Mouse (Mus musculus) hindbrain, embryonic 16.5 days (tissue): ENCODE results near the gene Diaph3. TPM values are rescaled to one million over a fixed set of nuclear protein-coding genes. Genes with fewer than 3 reads are reported as not detected.

ENCODE experiments used
- ATAC-seq: fragments of 200-750 bp; cut with Nextera tagmentation; 2 replicates; pipeline ENCODE4 v1.8.0; 2017; ENCODE audit warnings: moderate TSS enrichment, moderate library complexity
- H3K27ac ChIP-seq: fragments of 300-500 bp; sonication (generic); 2 replicates; pipeline ENCODE4 v1.5.1; 2014; ENCODE audit warnings: low read depth, mild to moderate bottlenecking, control low read depth, low read length, moderate library complexity
- H3K27me3 ChIP-seq: fragments of 300-500 bp; sonication (generic); replicated peaks from 2 replicates; pipeline ENCODE4 v1.6.1; 2014; ENCODE audit warnings: low read length; ENCODE audit not compliant: control insufficient read depth, insufficient read depth
- H3K36me3 ChIP-seq: fragments of 300-500 bp; sonication (generic); 2 replicates; pipeline ENCODE4 v1.6.1; 2014; ENCODE audit warnings: mild to moderate bottlenecking, low read length, moderate library complexity, mixed read lengths; ENCODE audit not compliant: control insufficient read depth, insufficient read depth
- H3K4me1 ChIP-seq: fragments of 300-500 bp; sonication (generic); 2 replicates; pipeline ENCODE4 v1.6.1; 2014; ENCODE audit warnings: low read depth, low read length; ENCODE audit not compliant: control insufficient read depth, insufficient read depth
- H3K4me2 ChIP-seq: fragments of 300-500 bp; sonication (generic); 2 replicates; pipeline ENCODE4 v1.6.1; 2014; ENCODE audit warnings: mild to moderate bottlenecking, low read length, control low read depth, moderate library complexity
- H3K4me3 ChIP-seq: fragments of 300-500 bp; sonication (generic); 2 replicates; pipeline ENCODE4 v1.5.1; 2014; ENCODE audit warnings: mild to moderate bottlenecking, low read length, control low read depth, moderate library complexity
- H3K9ac ChIP-seq: fragments of 300-500 bp; sonication (generic); 2 replicates; pipeline ENCODE4 v1.6.1; 2014; ENCODE audit warnings: low read depth, mild to moderate bottlenecking, control low read depth, low read length, moderate library complexity
- H3K9me3 ChIP-seq: fragments of 300-500 bp; sonication (generic); 2 replicates; pipeline ENCODE4 v1.6.1; 2014; ENCODE audit warnings: mild to moderate bottlenecking, low read length, moderate library complexity; ENCODE audit not compliant: control insufficient read depth
- WGBS: fragments of 180-500 bp; shearing (Covaris S2); extraction: QIAGEN DNeasy Blood & Tissue Kit; methylation state at CpG from one replicate; pipeline ENCODE4 v1.1.7; 2014; 5-methylcytosine and 5-hydroxymethylcytosine counted together
- polyA plus RNA-seq: library from polyadenylated mRNA; unstranded; fragments of >200 nt; fragmentation: Nextera tagmentation; extraction: Ambion mirVana; gene quantifications from 2 replicates; pipeline ENCODE4 v1.2.1, GENCODE M21; 2015

The Diaph3 gene
- polyA plus RNA-seq, 1 experiment from 2014 or later: 4.1 TPM

DNA sequence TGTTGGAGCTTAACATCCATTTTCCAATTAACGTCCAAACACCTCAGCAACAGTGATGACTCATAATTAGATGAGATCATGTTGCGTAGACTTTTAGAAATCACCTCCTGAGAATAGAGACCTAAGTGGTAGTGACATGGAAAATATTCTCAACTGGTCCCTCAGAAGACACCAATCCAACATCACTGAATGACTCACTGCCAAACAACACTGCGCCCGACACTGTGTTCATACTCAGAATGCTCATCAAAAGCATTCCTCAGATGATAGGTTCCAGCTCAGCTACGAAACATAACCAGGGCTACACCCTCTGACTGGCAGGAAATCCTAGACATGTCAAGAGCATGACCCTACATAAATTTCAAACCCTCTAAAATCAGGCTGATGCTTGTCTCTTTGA lies 89.8 kb downstream of the Diaph3 start:
- Histone ChIP-seq H3K9me3 (no peaks in the 10 kb centered on the region), H3K27ac (no peak overlapping the region)
- WGBS: 84% methylated on average over 5 of the region's 5 CpGs

DNA sequence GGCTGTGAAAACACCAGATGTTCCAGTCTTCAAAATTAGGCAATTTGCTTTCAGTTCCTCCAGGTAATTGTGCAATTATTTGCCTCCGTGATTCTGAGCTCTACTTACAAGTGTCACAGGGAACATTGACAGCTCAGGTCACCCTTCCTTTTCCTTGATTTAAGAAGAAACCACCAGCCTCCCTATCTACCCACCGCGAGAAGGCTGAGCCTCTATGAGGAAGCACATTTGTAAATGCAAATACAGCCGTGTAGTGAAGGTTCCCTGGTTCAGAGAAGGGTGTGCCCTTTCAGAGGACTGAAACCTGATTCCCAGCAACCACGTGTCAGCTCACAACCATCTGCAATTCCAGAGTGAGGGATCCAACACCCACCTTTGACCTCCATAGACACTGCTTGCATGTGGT lies 96.6 kb downstream of the Diaph3 start:
- no peak for ATAC-seq
- Histone ChIP-seq H3K27ac (no peak overlapping the region), H3K27me3 (no peaks in the 10 kb centered on the region), H3K9me3 (no peaks in the 10 kb centered on the region), H3K36me3 (no peaks in the 10 kb centered on the region), H3K4me1 (no peaks in the 10 kb centered on the region), H3K4me3 (no peak overlapping the region), H3K9ac (no peak overlapping the region), H3K4me2 (no peak overlapping the region)
- WGBS: 56% methylated on average over 5 of the region's 5 CpGs

More for the DNA sequence above, 89.8 kb downstream of the Diaph3 start:
- no peak overlapping the region for H3K9ac ChIP-seq
- no peaks in the 10 kb centered on the region for H3K36me3 ChIP-seq
- no peaks in the 10 kb centered on the region for H3K27me3 ChIP-seq
- no peak for ATAC-seq
- no peak overlapping the region for H3K4me3 ChIP-seq
- H3K4me2 ChIP-seq: no peak overlapping the region
- H3K4me1 ChIP-seq: no peaks in the 10 kb centered on the region

DNA sequence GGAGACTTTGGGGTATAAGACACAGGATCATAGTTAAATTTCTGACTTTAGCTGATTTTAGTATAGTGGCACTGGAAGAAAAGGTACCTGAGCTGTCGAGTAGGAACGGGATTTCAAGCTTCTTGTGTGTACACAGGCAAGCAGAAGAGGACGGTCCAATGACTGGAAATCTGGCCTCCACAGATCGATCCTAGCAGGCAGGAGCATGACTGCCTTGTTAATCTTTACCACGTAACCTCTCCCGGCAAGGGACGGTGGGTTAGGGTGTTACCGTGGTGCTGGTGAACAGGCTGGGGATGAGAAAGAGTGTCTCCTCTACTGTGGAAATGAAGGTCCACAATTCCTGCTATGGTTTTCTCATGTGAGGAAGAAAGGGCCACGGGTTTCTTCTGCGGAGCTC lies 120.8 kb downstream of the Diaph3 start:
- no peak overlapping the region for H3K9ac ChIP-seq
- H3K9me3 ChIP-seq: no peaks in the 10 kb centered on the region
- H3K4me3 ChIP-seq: no peak overlapping the region
- no peaks in the 10 kb centered on the region for H3K36me3 ChIP-seq
- no peak overlapping the region for H3K4me2 ChIP-seq
- ATAC-seq: no peak
- H3K4me1 ChIP-seq: no peaks in the 10 kb centered on the region
- no peaks in the 10 kb centered on the region for H3K27me3 ChIP-seq
- 89% methylated on average over 10 of the region's 10 CpGs for WGBS
- no peak overlapping the region for H3K27ac ChIP-seq

DNA sequence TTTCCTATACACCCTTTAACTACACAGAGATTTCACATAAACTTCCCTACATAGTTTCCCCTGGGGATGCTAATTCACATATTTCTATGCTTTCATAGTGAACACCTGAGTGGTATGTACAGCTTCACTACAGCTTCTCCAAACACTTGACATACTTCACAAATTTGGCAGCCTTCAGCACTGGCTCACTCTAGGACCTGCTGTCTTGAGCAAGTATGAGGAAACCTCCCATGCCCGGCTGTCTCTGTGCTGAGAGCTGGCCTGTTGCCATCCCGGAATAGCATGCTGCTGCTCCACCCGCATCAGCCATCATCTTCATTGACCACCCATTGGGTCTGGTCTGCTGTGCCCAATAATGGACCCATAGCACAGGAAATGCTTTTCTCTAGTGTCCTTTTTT lies 121.3 kb downstream of the Diaph3 start:
- 82% methylated on average over 3 of the region's 3 CpGs for WGBS
- H3K4me3 ChIP-seq: no peak overlapping the region
- no peaks in the 10 kb centered on the region for H3K4me1 ChIP-seq
- no peaks in the 10 kb centered on the region for H3K27me3 ChIP-seq
- ATAC-seq: no peak
- no peak overlapping the region for H3K4me2 ChIP-seq
- H3K27ac ChIP-seq: no peak overlapping the region
- no peak overlapping the region for H3K9ac ChIP-seq
- H3K9me3 ChIP-seq: no peaks in the 10 kb centered on the region
- H3K36me3 ChIP-seq: no peaks in the 10 kb centered on the region

DNA sequence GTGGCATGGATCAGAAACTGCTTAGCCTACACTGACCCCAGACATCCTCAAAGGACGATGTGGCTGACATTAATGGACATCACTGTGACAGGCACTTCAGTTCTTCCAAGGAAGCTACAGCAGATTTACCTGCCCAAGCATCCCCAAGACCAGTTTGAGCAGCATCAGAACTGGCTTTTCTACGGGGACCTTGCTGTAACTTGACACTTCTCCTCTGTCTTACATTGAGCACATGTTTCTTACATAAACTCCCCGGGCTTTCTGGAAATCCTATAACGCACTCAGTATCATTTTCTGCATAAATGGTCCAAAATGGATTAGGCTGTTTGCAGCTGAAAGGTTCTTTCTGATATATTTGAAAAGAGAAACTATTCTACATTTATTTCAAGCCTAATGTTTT lies 143.7 kb downstream of the Diaph3 start:
- no peak overlapping the region for H3K4me3 ChIP-seq
- whole genome bisulfite sequencing: 86% methylated on average over 4 of the region's 4 CpGs
- ATAC-seq: no peak

DNA sequence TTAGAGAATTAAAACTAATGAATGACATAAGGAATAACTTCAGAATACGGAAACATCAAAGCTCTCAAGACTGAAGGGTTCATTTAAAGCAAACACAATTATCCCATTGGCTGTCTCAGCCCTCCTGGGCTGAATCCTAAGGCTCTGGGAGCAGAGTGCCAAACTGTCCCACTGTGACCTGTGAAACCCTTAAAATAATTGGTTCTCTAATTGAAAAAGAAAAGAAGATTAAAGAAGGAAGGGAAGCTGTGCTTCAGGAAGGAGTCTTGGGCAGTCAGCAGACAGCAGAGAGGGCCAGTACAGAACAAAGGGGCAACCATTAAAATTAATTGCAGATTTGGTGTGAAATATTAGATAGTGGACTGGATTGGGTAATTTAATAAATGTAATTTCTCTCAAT lies 189.9 kb downstream of the Diaph3 start:
- Histone ChIP-seq H3K27me3 (no peaks in the 10 kb centered on the region), H3K27ac (no peak overlapping the region), H3K36me3 (no peaks in the 10 kb centered on the region), H3K9me3 (no peaks in the 10 kb centered on the region), H3K4me3 (no peak overlapping the region), H3K9ac (no peak overlapping the region), H3K4me2 (no peak overlapping the region), H3K4me1 (no peaks in the 10 kb centered on the region)
- no peak for ATAC-seq
- WGBS: 70% methylated on average over 1 of the region's 1 CpGs

More for the DNA sequence above, 143.7 kb downstream of the Diaph3 start:
- no peaks in the 10 kb centered on the region for H3K27me3 ChIP-seq
- no peaks in the 10 kb centered on the region for H3K36me3 ChIP-seq
- no peak overlapping the region for H3K4me2 ChIP-seq
- no peak overlapping the region for H3K27ac ChIP-seq
- no peaks in the 10 kb centered on the region for H3K9me3 ChIP-seq
- no peak overlapping the region for H3K9ac ChIP-seq
- H3K4me1 ChIP-seq: no peaks in the 10 kb centered on the region

DNA sequence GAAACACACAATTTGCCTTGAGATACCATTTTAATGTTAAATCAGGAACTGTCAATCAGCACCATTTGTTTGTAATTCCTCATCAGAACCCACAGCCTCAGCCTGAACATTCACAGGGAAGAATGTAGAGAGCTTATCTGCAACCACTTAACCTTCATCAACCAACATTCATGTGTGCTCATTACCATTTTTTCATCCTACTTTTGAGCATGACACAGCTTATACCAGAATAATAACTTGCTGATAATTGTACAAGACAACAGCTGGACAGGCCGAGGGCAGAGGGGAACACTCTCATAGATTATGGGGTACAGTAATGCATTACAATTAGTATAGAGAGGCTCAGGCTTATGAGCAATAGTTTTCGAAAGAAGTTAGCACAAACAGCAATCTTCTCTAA lies 203.1 kb downstream of the Diaph3 start:
- no peaks in the 10 kb centered on the region for H3K9me3 ChIP-seq
- no peak overlapping the region for H3K9ac ChIP-seq
- ATAC-seq: no peak
- no peak overlapping the region for H3K27ac ChIP-seq
- H3K4me2 ChIP-seq: no peak overlapping the region
- H3K27me3 ChIP-seq: no peaks in the 10 kb centered on the region
- no peaks in the 10 kb centered on the region for H3K36me3 ChIP-seq
- no peaks in the 10 kb centered on the region for H3K4me1 ChIP-seq
- H3K4me3 ChIP-seq: no peak overlapping the region
- WGBS: 88% methylated on average over 2 of the region's 2 CpGs

DNA sequence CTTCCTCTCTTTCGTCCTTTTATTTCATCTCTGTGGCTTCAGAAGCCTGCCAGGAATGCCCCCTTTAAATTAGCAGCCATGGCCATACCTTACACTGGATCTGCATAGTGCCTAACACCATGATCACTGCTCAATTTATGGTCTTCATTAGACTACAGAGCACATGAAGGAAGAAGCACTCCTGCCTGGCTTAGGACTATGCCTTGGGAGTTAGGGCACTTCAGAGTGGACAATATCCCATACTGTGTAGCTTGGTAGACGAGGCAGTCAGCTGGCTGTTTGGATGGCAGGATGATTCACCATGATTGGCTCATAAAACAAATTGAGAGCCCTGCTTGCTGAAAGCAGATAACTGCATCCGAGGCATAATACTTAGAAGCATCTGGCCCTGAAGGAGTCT lies 204.6 kb downstream of the Diaph3 start:
- H3K9ac ChIP-seq: no peak overlapping the region
- no peak overlapping the region for H3K4me3 ChIP-seq
- H3K27me3 ChIP-seq: no peaks in the 10 kb centered on the region
- ATAC-seq: no peak
- H3K4me2 ChIP-seq: no peak overlapping the region
- H3K36me3 ChIP-seq: no peaks in the 10 kb centered on the region
- no peaks in the 10 kb centered on the region for H3K9me3 ChIP-seq
- no peaks in the 10 kb centered on the region for H3K4me1 ChIP-seq
- no peak overlapping the region for H3K27ac ChIP-seq
- WGBS: 74% methylated on average over 3 of the region's 3 CpGs

DNA sequence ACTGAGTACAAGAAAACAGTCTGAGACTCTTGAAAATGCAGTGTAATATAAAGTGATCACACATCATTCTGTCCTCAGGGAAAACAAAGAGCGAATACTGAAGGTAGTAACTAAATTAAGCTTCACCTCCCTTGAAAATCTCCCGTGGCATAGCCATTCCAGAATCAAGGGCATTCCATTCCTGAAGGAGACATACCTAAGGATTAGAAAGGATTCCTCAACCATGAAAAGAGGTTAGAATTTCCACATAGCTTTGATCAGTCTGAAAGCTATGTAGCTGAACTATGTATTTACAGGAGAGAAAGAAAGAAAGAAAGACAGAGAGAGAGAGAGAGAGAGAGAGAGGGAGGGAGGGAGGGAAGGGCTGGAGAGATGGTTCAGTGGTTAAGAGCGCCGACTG lies 210.3 kb downstream of the Diaph3 start:
- 79% methylated on average over 4 of the region's 4 CpGs for WGBS

DNA sequence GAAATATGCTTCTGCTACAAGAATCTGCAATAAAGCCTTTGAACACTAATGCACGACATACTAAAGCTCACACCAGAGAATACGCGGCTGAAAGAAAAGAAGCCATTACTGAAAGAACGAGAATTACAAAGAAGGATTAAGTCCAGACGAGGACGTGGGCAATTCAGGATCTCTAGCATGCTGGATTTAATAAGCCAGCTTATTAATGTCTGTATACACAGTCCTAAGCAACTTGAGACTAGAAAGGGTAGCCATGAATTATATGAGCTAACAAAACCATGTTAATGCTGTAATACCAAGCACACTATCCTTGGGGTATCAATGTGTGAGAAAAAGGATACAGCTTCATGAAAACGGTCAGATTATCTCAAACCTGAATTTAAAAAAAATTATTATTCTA lies 214.2 kb downstream of the Diaph3 start:
- no peak for ATAC-seq
- H3K9me3 ChIP-seq: no peaks in the 10 kb centered on the region

More for the DNA sequence above, 210.3 kb downstream of the Diaph3 start:
- Histone ChIP-seq H3K27ac (no peak overlapping the region), H3K4me1 (no peaks in the 10 kb centered on the region), H3K27me3 (no peaks in the 10 kb centered on the region), H3K4me3 (no peak overlapping the region), H3K9me3 (no peaks in the 10 kb centered on the region), H3K9ac (no peak overlapping the region), H3K4me2 (no peak overlapping the region), H3K36me3 (no peaks in the 10 kb centered on the region)
- ATAC-seq: no peak

More for the DNA sequence above, 214.2 kb downstream of the Diaph3 start:
- H3K4me3 ChIP-seq: no peak overlapping the region
- H3K27ac ChIP-seq: no peak overlapping the region
- no peaks in the 10 kb centered on the region for H3K36me3 ChIP-seq
- H3K4me1 ChIP-seq: no peaks in the 10 kb centered on the region
- H3K27me3 ChIP-seq: no peaks in the 10 kb centered on the region
- WGBS: 68% methylated on average over 7 of the region's 7 CpGs
- H3K4me2 ChIP-seq: no peak overlapping the region
- no peak overlapping the region for H3K9ac ChIP-seq
